Mouse (Mus musculus) gastrocnemius, postnatal 10 days (tissue): ENCODE measurements at regions not wholly inside any gene's neighbourhood (a gene's known extent, or its start where the extent isn't known, plus 50 kb on each side); places are given as distances from the start of the nearest gene placed in this dataset.
"Not testable (repeated sequence)": the region's sequence is repeated elsewhere in the genome, so short reads cannot be mapped to it uniquely, and the experiment has no call there.

Experiments used
- DNase-seq: peaks from one replicate; pipeline ENCODE4 v3.0.0; 2021; ENCODE audit warnings: mixed read lengths

DNA sequence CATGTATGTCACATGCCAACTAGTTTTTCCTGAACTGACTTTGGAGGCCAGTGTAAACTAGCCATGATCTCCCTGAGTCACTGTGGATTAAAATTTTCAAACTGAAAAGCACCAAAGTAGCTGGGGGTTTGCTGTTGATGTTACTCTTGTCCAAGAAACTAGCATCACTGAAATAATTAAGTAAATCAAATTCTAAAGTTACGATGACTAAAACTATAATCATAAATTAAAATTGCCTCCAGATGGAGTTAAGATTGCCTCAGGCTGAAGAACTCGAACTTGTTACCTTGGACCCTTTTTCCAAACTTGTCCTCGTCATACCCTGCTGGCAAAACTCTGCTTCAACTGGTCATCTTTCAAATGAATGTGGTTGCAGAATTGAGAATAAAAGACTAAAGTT is 93.7 kb upstream of the Ptgfr start:
- no peak for DNase-seq

DNA sequence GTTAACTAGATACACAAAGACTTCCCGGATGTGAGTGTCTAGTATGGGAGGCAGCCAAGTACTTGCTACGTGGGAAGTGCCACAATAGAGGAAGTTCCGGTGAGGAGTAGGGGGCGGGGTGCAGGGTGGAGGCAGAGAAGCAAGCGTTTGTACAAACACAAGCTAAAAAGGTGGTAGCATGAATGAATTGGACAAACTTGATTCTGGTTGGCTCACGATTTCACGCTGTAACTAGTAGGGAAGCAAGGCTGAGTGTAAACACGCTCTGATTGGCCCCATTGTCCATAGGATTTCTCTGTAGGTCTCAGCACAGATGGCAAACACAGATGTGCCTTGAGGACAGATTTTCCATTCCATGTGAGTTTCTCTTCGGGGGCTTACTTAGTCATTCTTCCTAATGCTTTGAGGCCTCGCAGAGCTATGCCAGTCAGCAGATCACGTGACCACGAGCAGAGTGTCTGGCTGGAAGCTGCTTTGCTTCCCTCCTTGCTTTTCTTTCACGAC is 76.6 kb upstream of the Ptgfr start:
- DNase-seq: peak; percentile 27

DNA sequence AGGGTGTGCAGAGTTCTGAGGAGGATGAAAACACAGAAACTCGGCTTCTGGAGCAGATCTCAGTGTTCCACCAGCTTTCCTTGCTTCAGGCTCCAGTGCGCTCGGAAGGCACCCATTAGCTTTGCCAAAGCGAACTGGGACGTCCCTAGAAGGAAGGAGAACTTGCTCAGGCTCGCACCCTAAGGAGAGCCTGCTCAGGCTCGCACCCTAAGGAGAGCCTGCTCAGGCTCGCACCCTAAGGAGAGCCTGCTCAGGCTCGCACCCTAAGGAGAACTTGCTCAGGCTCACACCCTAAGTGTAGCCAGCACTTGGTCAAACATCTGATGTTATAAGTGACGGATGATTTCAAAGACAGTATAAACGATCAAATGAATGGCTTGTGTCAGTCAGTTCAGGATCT is 74.9 kb upstream of the Ptgfr start:
- not testable (repeated sequence) for DNase-seq

DNA sequence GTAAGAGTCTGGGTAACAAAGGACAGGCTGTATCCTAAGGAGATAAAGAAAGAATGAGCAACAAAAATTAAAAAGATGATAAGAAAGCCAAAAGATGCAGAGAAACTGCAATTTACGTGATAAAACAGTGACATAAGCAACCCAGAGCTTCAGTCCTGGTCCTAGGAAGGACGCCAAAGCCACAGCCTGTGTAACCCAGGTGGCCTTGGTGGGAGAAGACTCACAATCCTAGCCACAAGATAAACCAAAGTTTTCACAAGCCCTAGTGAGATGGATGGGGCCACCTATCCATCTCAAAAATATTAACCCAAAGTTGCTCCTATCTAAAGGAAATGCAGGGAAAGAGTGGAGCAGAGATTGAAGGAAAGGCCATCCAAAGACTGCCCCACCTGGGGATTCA is 73.4 kb upstream of the Ptgfr start:
- no peak for DNase-seq

DNA sequence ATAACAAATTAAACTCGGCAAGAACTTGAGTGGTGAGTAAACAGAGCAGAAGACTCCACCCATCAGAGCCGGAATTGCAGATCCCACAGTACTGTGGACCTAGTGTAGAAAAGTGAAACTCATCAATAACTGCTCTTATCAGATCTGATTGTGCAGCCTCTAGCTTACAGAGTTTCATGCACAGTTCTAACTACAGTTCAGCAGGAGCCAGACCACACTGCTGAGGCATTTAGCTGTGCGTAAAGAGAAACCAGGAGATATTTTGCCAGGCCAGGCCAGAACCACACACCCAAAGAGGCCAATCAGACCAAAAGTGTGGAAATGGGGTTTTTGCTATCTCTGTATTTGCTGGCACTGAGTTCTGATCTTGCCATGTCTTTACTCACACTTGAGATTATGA is 71.9 kb upstream of the Ptgfr start:
- DNase-seq: no peak

DNA sequence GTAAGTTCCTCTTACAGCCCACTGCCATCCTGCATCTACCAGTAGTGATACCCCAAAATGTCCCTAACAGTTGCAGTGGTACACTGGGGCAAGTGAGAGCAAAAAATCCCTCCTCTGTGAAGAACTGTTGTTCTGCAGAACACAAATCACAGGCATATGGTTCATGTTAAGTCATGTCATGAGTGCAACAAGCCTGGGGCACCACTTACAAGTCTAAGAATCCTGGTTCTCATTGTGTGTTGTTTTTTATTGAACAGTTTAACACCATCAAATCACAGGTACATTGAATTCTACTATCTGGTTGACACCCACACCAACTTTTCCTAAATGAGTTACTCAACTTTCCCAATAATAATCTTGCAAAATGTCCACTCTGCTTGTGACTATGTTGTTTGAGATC is 71.5 kb upstream of the Ptgfr start:
- no peak for DNase-seq

DNA sequence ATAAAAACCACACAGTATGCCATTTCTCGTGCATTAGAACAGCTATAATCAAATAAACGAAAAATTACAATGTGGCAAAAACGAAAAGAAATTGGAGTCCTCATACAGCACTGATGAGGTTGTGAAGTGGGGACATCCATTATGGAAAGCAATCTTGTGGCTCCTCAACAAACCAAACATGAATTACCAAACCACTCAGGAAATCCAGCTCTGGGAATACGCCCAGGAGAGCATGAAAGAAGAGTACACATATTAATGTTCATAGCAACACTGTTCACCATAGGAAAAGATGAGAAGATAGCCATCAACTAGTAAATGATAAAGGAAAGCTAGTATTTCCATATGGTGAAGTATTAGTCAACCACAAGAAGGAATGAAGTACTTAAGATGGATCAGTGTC is 68.3 kb upstream of the Ptgfr start:
- no peak for DNase-seq

DNA sequence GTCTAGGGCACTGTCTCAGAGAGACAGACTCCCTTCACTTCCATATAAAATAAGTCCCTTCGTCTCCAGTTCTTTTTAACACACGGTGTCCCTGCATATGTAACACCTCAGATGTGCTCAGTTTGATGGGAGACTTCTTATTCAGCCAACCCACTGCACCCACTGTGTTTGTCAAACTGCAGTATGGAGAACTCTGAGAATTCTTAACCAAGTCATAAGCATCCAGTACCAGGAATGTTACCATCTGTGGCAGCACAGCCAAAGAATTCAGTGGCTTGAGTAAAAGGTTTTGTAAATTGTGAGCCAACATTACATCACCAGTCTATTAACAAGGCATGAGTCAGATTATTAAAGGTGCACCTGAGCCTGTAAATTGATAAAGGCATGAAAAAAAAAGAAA is 65.7 kb upstream of the Ptgfr start:
- DNase-seq: no peak

DNA sequence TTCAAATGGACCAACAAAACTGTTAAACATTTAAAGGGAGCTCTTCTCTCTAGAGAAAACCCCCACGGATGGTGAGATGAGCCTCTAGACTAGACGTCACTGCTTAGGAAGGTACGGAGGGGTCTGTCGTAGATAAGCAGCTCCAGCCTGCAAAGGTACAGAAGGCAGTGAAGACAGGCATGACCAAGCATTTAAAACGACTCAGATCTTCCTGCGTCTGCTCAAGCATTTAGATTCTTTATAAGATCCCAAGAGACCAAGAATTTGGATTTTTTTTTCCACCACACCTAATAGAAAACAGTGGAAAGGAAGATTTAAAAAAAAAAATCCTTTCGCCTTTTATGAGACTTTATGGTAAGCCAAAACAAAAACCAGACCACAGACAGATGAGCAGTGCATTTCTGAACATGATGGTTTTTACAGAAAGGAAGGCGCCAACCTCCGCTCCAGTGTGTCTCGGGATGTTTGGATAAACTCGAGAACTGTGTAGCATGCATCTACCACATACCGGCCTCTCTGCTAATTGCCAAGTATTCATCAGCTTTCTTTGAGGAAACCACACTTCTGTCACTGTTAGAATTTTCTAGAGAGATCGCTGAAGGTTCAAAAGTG is 64.9 kb upstream of the Ptgfr start:
- no peak for DNase-seq

DNA sequence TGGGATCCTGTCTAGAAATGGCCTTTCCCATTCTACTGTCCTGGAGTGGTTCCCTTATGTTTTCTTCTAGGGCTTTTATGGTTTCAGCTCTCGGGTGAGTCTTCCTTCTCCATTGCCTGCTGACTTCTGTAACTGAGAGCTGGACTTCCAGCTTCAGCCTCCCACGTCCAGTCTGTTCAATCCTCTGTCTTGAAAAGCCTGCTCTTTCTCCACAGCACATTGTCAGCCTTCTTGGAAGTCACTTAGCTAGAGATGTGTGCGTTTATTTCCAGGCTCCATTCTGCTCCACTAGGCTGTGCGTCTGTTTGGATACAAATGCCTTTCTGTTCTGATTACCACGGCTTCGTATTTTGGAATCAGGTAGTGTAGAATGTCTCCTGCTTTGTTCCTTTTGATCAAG is 62.2 kb upstream of the Ptgfr start:
- no peak for DNase-seq

DNA sequence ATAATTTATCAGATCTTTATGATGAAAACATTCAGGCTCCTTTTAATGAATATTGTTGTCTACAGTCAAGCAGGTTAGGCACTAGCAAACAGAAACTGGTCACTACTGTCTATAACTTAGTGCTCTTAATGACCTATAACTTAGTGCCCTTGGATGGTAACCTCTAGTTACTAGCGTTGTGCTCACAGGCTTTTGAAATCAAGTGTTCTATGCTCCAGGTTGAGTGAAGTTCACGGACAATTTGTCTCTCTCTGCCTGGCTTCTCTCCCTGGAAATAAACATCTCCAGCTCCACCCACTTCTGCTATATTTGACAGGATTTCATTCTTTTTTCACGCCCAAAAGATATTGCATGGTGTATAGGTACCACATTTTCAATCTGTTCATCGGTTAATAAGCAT is 61.7 kb upstream of the Ptgfr start:
- DNase-seq: no peak

DNA sequence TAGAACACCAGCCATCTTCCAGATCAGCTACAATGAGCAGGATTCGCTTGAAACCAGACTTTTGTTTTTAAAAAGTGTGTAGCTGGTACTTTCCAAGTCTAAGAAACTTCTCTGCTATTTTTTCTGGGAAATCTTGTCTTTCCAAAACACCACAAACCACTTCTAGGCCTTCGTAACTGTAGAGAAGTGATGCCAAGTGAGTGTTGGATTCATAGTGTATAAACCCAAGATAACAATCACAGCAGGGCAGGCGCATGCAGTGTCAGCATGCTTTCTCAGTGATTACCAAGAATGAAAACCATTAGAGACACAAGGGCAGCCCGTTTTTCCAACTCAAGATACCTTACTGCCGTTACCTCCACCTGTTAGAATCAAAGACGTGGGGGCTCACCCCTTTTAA is 58.9 kb upstream of the Ptgfr start:
- no peak for DNase-seq

DNA sequence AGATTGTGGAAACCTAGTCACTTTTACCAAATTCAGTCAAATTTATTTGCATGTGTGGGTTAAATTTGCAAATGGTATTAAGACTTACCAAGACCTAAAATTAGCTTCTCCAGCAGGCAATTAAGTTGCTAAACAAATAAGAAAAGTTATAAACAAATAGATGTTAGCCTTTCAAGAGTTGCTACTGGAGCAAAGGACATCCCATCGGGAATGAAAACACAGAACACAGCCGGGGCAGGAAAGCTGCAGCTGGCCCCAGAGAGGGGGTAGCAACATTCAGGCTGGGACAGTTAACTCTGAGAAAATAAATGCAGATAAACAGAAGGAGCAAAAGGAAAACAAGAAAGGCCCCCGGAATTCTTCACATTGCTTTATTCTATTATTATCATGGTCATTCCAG is 57.3 kb upstream of the Ptgfr start:
- no peak for DNase-seq

DNA sequence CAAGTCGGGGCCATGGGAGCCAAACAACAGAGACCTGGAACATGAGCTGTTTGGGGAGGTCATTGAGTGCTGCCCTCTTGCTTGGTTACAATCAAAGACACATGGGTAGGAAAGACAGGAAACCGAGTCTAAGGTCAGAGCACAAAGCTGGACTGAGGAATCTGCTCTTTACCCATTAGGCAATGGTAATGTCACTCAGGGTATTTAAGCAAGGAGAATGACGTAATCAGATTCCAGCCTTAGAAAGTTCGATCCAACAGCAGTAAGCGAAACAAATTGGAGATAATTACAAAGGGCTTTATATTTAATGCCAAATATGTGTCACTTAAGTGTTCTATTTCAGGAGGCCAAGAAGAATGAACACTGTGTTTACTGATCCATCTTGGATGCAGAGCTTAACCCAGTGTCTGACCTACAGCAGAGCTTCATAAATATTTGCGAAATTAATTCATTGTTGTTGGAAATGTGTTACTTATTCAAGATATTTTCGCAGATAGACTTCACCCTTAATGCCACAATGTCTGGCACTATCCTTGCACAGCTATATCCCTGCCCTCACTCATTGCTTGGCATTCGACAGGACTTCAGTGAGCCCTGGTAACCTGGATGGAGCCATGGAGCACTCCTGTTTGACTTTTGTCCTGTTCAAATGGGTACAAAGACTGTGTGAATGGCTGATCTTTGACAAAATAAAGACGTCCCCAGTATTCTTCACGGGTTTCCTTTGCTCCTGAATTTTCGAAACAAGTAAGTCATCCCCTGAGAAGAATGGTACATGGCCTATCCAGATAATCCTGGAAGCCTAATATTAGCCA is 56.2 kb upstream of the Ptgfr start:
- no peak for DNase-seq

DNA sequence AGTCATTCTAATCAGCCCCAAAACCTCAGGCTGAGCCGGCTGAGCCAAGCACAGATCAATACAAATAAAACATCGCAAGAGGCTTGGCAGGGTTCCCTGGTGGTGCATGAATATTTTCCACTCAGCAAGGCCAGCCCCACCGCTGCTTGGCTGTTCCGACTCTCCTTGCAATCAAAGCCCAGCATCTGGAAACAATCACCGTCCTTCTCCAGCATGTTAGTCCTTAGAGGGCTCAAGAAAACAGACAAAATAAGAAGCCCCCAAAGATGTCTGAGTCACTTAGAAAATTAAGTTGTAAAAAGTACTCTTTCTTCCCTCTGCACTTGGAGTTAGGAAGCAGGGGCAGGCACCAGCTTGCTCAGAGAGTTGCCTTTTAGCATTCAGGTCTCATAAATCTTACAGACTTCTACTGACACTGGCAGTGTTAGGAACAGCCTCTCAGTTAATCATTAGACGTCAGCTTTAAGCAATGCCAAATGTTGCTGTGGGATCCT is 54.4 kb upstream of the Ptgfr start:
- DNase-seq: peak; percentile 80

DNA sequence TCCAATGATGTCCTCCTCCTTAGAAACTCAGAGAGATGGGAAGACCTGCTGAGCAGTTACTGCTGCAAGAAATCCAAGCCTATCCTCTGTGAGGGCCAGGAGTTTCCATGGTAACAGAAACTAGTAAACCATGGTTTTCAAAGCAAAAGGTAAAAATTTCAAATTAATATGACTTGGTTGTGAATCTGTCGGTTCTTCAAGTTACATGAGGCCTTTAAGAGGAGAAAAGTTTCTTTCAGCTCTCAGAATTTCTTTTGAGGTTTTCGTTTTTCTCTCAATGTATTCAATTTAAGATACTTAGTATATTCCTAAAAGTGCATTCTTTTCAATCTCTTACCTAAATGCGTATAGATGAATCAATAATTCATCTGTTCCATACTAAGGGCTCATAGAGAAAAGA is 53.9 kb upstream of the Ptgfr start:
- DNase-seq: no peak

DNA sequence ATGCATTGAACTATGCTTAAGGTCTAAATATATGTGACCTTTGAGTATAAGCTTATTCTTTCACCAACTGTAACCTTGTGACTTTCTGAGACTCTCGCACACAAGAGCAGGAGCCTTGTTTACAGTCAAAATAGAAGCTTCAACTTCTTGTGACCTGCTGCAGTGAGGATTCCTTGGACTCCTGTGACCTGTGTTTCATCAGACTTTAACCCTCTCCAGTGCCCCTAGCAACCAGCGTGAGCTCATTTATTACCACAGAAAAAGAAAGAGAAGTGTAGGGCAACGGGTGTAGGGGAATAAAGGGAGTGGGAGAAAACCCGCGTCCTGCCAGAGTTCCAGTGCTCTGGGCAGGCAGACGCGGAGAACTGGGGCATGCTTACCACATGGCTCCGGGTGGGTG is 52.3 kb upstream of the Ptgfr start:
- DNase-seq: no peak
